Mouse (Mus musculus): ENCODE results near the gene Srl.

- TF ChIP-seq CTCF (IDR thresholded peaks at IDR 0.05), result no peak
- no peak for TF ChIP-seq EP300 (IDR thresholded peaks at IDR 0.05)
These were observed 6.0 kb upstream of the Srl start for GRCm38 (mm10) chr16:4547611-4548010.
